Mouse (Mus musculus) lung, postnatal 0 days (tissue): ENCODE measurements around the gene Rgs6.

ENCODE experiments used
- CTCF ChIP-seq: IDR thresholded peaks from 2 replicates; pipeline ENCODE4 v1.5.1; 2016; ENCODE audit warnings: antibody characterized with exemption, mild to moderate bottlenecking
- EP300 ChIP-seq: IDR thresholded peaks from 2 replicates; pipeline ENCODE4 v1.6.1; 2016; ENCODE audit warnings: antibody characterized with exemption, mild to moderate bottlenecking, control low read depth

GRCm38 (mm10) chr12:83034859-83035569 lies 446.9 kb downstream of the Rgs6 start:
- TF ChIP-seq CTCF (no peak), EP300 (no peak)
